Mouse (Mus musculus): ENCODE data around the gene Tex33.

GRCm38 (mm10) chr15:78443857-78444256 lies 48.1 kb upstream of the Tex33 start:
- TF ChIP-seq MXI1 (IDR thresholded peaks at IDR 0.05; ENCODE audit: low read depth, low read length) (no peak), CTCF (IDR thresholded peaks at IDR 0.05 in 2 of 3, conservative IDR thresholded peaks at IDR 0.05 in 1 of 3; ENCODE audit: control insufficient read depth in 1 of 3, insufficient read depth in 1 of 3, low read depth in 2 of 3, low read length in 3 of 3, poor library complexity in 1 of 3, severe bottlenecking in 1 of 3) (no peak)

Data from MEL (cell line).